Mouse (Mus musculus): Measurements from ENCODE around the gene Rps8.

Rps8 gene

DNA sequence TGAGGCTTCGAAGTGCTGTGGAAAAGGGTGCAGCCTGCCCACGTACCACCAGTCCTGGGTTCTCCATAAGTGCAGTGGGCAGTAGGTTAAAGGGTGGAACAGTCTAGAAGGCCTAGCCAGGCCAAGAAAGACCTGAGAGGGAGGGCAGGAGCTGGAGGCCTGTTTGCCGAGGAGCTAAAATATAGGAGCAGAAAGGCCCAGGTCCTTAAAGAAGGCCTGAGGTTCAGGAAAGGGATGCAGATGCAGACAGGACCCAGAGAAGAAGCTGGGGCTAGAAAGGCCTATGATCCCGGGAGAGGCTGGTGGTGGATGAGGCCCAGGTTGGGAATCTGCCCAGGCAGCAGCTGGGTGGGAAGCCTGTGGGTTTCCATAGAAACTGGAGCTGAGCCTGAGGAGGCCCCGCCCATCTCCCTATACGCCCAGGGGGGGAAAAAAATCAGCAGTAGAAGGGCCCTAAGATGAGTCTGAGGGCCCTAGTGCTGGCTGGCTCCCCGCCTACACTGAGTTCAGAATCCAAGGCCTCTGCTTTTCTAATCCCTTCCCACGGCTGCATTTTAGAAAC lies 30.6 kb downstream of the Rps8 start, which contains the start of gene Btbd19:
Gene Btbd19, minus strand, starts transcription at position 378 of the 562 bp plus-strand sequence.
- no peak for DNase-seq (ENCODE audit: low read depth, low spot score)

DNA sequence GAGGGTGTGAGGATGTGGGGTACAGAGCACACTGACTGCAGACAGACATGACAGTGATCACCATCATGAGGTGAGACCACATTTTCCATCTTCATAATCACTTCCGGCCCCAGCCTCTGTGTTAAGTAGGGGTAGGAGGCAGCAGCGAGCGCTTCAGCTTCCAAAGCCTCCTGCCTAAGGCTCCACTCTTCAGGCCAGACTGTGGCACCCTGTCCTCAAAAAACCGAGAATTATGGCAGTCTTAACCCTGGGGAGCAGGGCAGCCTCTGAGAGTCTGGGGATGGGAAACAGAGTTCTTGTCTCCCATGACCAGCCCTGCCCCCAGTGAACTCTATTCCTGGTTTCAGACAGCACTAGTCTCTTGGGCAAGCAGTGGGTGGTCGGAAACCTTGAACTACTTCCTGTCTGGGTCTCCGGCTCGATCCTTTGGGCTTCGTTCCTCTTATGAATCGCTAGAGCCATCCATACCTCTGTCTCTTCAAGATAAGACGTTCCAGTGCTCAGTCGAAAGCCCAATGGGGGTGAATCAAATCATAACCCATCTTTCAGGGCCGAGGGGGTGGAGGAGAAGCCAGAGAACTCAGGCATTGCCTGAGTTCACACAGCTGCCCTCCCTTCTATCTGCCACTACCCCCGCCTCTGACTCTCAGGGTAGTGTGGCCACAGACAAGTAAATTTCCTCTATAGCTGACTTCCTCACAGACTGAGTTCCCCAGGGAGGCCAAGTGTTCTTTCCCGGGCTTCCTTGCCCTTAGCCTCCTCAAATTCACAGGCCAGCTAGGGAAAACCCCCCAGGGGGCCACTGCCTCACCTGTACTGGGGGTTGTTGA lies 31.3 kb downstream of the Rps8 start:
- peak; percentile 85 for DNase-seq (ENCODE audit: low read depth, low spot score)

DNA sequence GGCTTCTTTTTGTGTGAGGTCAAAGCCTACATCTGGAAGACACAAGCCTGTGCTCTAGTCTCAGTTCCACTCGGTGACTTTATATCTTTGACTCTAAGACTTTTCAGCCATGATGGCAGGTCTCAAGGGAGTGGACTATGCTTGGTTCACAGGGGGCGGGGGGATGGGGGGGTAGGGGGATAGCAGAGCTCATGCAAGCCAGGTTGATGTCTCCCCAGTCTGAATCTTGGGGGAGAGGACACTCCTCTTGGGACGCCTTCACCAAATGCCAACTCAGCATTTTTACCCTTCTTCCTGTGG lies 31.9 kb downstream of the Rps8 start:
- no peak for DNase-seq (ENCODE audit: low read depth, low spot score)

DNA sequence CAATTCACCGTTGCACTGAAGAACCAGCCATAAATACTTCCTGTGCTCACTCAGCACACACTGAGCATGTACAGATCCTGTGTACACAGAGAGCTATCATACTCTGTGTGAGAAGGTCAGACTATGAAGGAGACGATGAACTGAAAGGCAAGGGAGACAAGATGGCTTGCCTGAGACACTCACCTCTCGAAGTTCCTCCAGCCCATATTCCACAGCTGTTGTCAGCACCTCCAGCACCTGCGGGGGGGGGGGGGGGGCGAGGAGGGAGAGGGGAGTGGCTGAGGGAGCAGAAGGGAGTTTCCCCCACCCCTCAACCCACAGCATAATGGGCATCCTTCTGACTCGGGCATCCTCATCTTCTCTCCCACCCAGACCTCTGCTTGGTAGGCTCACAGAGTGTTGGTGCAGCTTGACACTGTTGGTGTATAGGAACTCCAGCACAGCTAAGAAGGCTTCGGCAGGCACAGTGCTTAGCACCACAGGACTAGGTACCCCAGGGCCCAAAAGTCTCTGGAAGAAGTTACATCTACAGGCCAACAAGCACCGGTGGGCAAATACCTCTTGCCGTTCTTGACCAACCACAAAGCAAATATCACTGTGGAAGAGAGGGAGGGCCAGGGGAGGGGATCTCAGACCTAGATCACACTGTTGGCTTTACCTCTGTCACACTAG lies 32.4 kb downstream of the Rps8 start:
- DNase-seq (ENCODE audit: low read depth, low spot score): no peak

DNA sequence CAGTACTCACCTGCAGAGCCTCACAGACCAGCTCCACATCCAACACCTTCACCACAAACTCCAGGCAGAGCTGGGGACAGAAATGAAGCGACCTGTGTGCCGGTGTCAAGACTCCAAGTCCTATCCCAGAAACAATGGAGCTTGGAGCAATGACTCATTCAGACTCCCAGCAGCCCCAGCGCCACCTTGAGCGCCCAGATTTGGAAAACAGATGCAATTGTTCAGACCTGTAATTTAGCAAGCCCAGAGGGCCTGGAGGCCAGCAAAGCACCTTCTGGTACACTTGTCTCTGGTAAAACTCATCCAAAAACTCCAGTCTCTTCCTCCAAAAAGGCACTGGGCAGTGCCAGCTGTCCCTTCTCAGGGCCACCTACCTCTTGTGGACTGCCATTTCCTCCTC lies 33.8 kb downstream of the Rps8 start:
- DNase-seq (ENCODE audit: low read depth, low spot score): no peak

DNA sequence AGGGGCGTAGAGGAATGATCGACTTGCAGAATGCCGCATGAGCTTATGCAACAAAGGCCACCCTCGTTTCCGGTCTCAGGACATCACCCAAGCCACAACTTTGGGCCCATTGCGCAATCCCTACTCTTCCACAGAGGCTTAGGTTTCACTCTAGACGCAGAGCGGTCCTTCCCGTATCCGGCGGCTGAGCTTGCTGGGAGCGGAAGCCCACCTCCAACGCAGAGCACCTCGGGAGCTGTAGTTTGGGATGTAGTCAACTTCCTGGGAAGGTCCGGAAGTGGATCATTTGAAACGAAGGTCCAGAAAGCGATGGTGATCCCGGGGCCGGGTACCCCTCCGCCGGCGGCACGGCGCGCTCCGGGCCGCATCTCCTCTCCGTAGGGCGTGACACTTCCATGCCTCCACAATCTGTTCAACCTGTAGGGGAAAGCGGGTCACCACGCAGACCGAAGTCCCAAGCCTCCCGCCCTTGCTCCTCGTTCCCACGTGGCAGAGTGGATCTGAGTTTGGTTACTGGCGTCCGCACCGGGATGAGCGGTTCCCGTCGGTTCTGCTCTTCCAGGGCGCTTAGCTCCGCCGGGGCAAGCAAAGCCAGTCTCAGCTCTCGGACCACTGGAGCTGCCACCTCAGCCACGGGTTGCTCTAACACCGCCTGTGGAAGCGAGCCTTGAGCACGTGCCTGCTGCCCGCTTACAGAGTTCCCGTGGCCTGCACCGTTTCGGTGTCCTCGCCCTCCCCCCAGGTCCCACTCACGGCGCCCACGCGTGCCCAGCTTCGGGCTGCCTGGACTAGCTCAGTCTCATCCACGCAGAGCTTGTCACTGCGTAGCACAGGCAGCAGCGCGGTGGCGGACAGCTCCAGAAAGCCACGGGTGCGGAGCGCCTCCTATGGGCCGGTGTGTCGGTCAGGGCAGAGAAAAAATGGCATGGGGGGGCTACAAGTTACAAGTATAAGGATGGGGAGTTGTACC lies 35.3 kb downstream of the Rps8 start:
- peak; percentile 94 for DNase-seq (ENCODE audit: low read depth, low spot score)

DNA sequence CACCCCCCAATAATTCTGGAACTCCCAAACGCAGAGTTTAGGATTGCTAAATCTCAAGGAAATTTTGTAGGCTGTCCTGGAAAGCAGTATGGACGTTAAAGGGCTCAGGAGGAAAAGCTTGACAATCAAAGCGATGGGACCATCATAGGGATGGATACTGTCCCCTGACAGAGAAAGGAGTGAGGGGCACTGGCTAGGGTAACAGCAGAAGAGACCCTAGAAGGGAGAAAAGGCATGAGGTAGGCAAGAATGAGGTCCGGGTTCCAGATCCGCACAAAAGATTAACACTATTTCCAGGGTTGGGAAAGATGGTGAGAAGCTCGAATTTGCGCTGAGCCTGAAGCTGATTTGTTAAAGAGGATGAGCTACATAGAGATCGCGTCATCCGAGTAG lies 36.0 kb downstream of the Rps8 start:
- no peak for DNase-seq (ENCODE audit: low read depth, low spot score)

DNA sequence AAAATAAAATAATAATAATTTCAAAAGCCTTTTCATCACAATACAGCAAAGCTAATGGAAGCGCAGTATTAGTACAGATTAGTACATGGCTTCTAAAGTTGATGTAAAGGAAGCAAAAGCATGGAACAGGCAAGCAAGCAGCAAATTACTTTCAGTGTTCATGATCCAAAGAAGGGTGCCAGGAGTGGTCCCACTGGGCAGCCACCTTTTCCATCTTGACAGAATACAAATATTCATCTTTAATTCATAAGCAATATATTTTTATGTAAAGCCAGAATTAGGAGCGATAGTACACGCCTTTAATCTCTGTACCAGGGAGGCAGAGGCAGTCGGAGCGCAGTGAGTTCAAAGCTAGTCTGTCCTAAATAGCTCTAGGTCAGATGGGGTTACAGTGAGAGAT lies 36.4 kb downstream of the Rps8 start:
- DNase-seq (ENCODE audit: low read depth, low spot score): no peak

DNA sequence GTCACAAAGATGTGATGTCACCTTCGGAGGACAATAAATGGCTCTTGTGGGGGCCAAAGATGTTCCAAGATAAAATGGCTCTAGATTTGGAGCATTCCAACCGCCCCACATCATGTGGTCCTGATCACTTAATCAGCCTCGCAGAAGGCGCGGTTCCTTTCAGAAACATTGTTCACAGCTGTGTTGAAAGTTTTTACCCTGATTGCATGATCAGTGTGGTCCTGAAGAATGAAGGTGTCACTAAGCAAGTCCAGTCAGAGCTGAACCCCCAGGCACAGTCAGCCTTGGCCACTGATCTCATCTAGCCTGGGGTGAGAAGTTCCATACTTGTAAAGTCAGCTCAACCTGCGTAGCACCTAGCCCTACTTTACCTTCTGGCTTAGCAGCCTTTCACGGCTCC lies 38.1 kb downstream of the Rps8 start:
- DNase-seq (ENCODE audit: low read depth, low spot score): no peak

DNA sequence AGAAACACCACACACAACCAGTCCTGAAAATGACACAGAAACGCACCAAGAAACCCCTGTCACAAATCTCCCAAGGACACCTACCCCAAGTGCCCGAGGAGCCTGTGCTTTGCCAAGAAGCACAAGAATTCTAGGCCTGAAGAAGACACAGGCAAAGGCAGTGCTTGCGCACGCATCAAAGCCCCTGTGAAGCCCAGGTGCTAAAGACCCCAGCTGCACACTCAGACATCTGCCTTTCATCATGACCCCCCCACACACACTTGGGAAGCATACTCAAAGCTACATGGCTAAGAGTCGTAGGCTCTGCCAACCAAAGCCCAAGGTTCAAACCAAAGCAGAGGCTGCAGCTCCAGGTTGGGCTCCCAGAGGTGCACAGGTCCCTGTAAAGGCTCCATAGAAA lies 40.5 kb downstream of the Rps8 start:
- DNase-seq (ENCODE audit: low read depth, low spot score): no peak

DNA sequence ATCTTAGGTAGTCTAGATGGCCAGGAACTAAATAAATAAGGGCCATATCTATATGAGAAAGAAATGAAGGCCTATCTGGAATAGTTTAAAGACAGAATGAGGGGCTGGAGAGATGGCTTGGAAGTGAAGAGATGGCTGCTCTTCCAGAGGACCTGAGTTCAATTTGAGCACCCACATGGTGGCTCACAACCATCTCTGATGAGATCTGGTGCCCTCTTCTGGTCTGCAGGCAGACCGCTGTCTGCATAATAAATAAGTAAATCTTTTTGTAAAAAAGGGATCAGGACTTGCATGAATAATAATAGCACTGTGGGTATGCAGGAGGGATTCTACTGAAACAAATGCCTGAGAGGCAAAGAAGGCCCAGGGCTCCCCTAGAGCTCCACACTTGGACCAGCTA lies 42.8 kb downstream of the Rps8 start:
- peak; percentile 37 for DNase-seq (ENCODE audit: low read depth, low spot score)

DNA sequence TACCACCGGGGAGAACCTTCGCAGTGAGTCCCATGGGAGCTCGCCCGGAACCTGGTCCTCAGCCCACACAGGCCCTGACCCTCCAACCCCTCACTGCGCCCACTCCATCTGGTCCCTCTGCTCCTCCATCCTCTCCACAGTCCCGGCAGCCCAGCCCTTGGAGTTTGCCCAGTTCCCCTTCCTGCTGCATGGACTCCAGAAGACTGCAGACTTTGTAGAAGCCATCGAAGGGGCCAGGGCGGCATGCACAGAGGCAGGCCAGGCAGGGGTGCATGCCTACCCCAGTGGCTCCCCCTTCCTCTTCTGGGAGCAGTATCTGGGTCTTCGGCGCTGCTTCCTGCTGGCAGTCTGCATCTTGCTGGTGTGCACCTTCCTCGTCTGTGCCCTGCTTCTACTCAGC lies 45.1 kb downstream of the Rps8 start:
- DNase-seq (ENCODE audit: low read depth, low spot score): no peak

DNA sequence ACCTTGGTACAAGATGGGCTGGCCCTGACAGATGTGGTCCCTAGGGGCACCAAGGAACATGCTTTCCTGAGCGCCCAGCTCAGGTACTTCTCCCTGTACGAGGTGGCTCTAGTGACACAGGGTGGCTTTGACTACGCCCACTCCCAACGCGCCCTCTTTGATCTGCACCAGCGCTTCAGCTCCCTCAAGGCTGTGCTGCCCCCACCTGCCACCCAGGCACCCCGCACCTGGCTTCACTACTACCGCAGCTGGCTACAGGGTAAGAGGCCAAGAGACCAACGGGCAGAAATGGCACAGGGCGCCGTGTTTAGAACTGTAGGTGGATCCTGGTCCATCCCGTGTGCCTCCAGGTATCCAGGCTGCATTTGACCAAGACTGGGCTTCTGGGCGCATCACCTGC lies 45.8 kb downstream of the Rps8 start:
- peak; percentile 54 for DNase-seq (ENCODE audit: low read depth, low spot score)

DNA sequence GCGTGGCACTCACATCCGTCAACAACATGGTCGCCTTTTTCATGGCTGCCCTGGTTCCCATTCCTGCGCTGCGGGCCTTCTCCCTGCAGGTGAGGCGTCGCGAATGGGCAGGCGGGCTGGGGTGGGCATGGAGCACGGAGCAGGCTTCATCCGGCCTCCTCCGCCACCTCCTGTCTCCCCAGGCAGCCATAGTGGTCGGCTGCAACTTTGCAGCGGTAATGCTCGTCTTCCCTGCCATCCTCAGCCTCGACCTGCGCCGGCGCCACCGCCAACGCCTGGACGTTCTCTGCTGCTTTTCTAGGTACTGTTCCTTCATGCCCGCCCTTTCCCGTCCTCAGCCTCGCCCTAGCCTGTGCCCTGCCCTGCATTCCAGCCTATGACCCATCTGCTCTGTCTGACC lies 46.7 kb downstream of the Rps8 start:
- DNase-seq (ENCODE audit: low read depth, low spot score): no peak

DNA sequence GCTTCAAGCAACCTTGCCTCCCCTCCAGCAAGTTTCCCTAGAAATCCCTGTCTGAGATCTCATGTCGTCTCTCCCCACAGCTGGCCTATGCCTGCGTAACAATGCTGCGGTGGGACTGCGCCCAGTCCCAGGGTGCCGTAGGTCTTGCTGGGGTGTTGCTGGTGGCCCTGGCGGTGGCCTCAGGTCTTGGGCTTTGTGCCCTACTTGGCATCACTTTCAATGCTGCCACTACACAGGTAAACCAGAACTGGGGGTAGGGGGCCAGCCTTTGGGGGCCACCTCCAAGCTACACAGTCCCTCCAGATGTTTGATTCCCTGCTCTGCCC lies 47.6 kb downstream of the Rps8 start:
- DNase-seq (ENCODE audit: low read depth, low spot score): no peak

DNA sequence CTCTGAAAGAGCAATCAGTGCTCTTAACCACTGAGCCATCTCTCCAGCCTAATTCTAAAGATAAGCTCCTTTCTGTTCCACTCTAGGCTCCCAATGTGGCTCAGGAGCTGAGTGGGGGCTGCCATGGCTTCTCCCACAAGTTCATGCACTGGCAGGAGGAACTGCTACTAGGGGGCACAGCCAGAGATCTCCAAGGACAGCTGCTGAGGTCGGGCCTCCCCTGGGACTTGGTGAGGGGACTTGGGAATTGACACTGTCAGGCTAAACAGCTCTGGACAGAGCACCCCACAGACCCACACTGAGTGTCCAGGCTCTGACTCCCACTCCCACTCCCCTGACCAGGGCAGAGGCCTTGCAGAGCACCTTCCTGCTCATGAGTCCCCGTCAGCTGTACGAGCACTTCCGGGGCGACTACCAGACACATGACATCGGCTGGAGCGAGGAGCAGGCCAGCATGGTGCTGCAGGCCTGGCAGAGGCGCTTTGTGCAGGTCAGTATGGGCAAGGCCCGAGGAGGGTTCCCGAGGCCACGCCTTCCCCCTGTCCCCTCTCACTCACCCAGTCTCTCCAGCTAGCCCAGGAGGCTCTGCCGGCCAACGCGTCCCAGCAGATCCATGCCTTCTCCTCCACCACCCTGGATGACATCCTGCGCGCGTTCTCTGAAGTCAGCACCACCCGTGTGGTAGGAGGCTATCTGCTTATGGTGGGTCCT lies 48.1 kb downstream of the Rps8 start:
- no peak for DNase-seq (ENCODE audit: low read depth, low spot score)

DNA sequence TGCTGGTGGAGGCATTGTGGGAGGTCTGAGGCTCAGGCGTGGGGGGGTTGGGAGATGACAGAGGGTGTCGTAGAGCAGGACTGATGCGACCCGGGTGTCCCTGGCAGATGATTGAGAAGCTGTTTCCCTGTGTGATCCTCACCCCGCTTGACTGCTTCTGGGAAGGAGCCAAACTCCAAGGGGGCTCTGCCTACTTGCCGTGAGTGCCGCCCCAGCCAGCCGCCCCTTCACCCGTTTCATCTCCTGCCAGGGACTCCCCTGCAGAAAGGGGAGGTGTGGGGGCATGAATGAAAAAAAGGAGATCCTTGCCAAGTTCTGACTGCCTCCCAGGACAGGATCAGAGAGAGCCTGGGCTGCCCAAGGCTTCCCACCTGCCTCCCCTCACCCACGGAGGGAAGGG lies 50.9 kb downstream of the Rps8 start:
- DNase-seq (ENCODE audit: low read depth, low spot score): no peak

DNA sequence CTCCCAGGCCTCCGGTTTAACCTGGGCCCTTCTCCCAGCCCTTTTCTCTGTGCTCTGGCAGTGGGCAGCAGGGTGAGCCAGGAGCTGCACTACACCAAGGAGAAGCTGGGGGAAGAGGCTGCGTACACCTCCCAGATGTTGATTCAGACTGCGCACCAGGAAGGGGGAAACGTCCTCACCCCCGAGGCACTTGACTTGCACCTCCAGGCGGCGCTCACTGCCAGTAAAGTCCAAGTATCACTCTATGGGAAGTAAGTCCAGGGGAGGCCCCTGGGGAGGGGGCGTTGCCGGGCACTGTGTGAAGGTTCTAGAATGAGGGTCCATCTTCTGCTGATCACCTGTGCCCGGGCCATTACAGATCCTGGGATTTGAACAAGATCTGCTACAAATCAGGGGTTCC lies 51.4 kb downstream of the Rps8 start:
- DNase-seq (ENCODE audit: low read depth, low spot score): no peak

Data from A20 (cell line).